Mouse (Mus musculus): ENCODE data around the gene Fitm2.

DNA sequence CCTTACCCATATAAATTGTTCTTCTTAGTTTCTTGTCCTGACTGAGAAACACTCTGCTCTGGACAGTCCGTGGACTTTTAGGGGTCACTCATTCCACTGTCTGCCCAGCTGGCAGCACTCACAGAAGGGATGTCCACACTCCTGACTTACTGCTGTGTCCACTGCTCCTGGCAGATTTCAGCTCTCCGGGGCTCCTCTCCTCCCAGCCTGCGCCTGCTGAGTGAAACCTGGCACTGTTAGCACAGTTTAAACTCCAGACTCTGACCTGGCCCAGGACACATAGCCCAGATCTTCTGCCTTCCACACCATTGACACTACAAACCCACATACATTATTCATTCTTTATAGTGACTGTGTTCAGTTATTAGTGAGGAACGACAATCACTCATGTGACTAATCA is 8.4 kb downstream of the Fitm2 start:
- TF ChIP-seq POLR2A (IDR thresholded peaks at IDR 0.05; ENCODE audit: low read depth, low read length) (no peak), CTCF (IDR thresholded peaks at IDR 0.05; ENCODE audit: extremely low read depth, insufficient read length, insufficient replicate concordance, low read depth, low read length) (no peak)
